Mouse (Mus musculus) intestine, embryonic 16.5 days (tissue): Measurements from ENCODE around the gene Slc34a2. TPM values are rescaled to one million over a fixed set of nuclear protein-coding genes. Genes with fewer than 3 reads are reported as not detected.
A peak's percentile ranks its signal among the peaks of the same experiment; 100 is the strongest.

Experiments used
- ATAC-seq: fragments of 200-750 bp; cut with Nextera tagmentation; 2 replicates; pipeline ENCODE4 v1.8.0; 2017; ENCODE audit warnings: moderate TSS enrichment, moderate library complexity
- H3K27ac ChIP-seq: fragments of 300-500 bp; sonication (generic); 2 replicates; pipeline ENCODE4 v1.5.1; 2014; ENCODE audit warnings: mild to moderate bottlenecking, low read length
- H3K27me3 ChIP-seq: fragments of 300-500 bp; sonication (generic); replicated peaks from 2 replicates; pipeline ENCODE4 v1.6.1; 2014; ENCODE audit warnings: low read length, control low read depth, mixed read lengths; ENCODE audit not compliant: control insufficient read depth, insufficient read depth
- H3K36me3 ChIP-seq: fragments of 300-500 bp; sonication (generic); 2 replicates; pipeline ENCODE4 v1.6.1; 2014; ENCODE audit warnings: low read length, control low read depth; ENCODE audit not compliant: control insufficient read depth, insufficient read depth
- H3K4me1 ChIP-seq: fragments of 300-500 bp; sonication (generic); 2 replicates; pipeline ENCODE4 v1.6.1; 2014; ENCODE audit warnings: low read length, control low read depth, mixed read lengths; ENCODE audit not compliant: control insufficient read depth, insufficient read depth
- H3K4me2 ChIP-seq: fragments of 300-500 bp; sonication (generic); 2 replicates; pipeline ENCODE4 v1.6.1; 2014; ENCODE audit warnings: low read depth, low read length, control low read depth
- H3K4me3 ChIP-seq: fragments of 300-500 bp; sonication (generic); 2 replicates; pipeline ENCODE4 v1.5.1; 2014; ENCODE audit warnings: mild to moderate bottlenecking, low read length
- H3K9ac ChIP-seq: fragments of 300-500 bp; sonication (generic); 2 replicates; pipeline ENCODE4 v1.6.1; 2014; ENCODE audit warnings: low read depth, low read length
- H3K9me3 ChIP-seq: fragments of 300-500 bp; sonication (generic); 2 replicates; pipeline ENCODE4 v1.6.1; 2016; ENCODE audit warnings: low read length, control low read depth; ENCODE audit not compliant: control insufficient read depth
- whole genome bisulfite sequencing: fragments of 180-500 bp; shearing (Covaris S2); extraction: QIAGEN DNeasy Blood & Tissue Kit; methylation state at CpG from one replicate; pipeline ENCODE4 v1.1.7; 2014; 5-methylcytosine and 5-hydroxymethylcytosine counted together
- polyA plus RNA-seq: library from polyadenylated mRNA; unstranded; fragments of >200 nt; fragmentation: Nextera tagmentation; extraction: Ambion mirVana; gene quantifications from 2 replicates; pipeline ENCODE4 v1.2.1, GENCODE M21; 2015

Gene Slc34a2
- polyA plus RNA-seq, 1 experiment from 2014 or later: 29.5 TPM

DNA sequence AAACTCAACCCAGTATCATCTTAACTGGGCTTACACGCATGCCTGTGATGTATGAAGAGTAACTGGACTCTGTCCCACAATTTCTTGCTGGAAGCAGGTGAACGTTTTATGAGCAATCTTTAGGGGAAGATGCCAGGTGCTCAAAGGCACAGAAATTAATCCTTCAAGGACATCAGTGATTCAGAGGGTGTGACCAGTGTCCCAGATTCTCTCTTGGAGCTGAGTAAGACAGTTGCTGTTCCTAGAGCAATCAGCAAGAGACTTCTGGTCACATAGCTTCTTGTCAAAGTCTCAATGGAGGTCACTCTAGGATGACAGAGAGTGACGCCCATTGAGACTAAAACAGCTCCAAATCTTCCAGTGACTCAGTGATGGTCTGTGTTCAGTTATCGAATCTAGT is 19.6 kb upstream of the Slc34a2 start:
- H3K4me3 ChIP-seq: no peak overlapping the region
- WGBS: 67% methylated on average over 4 of the region's 4 CpGs
- H3K4me1 ChIP-seq: 0 out of 2 replicates have a peak, but pooled peaks cover 3% of the 10 kb centered on the region
- no peak overlapping the region for H3K9ac ChIP-seq
- H3K4me2 ChIP-seq: no peak overlapping the region
- H3K36me3 ChIP-seq: no peaks in the 10 kb centered on the region
- H3K9me3 ChIP-seq: no peaks in the 10 kb centered on the region
- ATAC-seq: peak; percentile 55
- no peak overlapping the region for H3K27ac ChIP-seq
- H3K27me3 ChIP-seq: no peaks in the 10 kb centered on the region

DNA sequence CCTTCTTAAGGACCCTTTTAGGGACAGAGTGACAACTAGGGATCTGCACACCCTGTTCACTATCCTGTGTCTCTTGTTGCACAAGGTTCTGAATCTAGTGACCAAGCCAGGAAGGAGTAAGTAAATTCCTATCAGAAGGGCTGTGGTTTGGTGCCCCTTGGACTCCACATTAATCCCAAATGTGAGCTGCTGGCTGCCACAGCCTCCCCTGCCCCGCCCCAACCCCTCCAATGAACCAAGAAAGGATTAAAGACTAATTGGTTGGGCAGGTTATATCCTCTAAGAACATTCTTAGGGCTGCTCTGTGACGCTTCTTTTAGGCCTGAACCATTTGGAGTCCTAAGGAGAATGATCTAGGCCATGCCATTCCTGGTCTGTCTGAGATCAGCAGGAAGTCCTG is 14.4 kb upstream of the Slc34a2 start:
- Histone ChIP-seq H3K4me1 (peaks cover 6% of the 10 kb centered on the region; the same call in 1 of the 2 replicates), H3K9me3 (no peaks in the 10 kb centered on the region), H3K4me2 (no peak overlapping the region), H3K27ac (peak overlapping the region; percentile 60; the same call in 1 of the 2 replicates), H3K4me3 (no peak overlapping the region), H3K27me3 (no peaks in the 10 kb centered on the region), H3K36me3 (no peaks in the 10 kb centered on the region), H3K9ac (no peak overlapping the region)
- 57% methylated on average over 2 of the region's 2 CpGs for WGBS
- peak; percentile 58 for ATAC-seq

GRCm38 (mm10) chr5:53023901-53024300 is 14.0 kb upstream of the Slc34a2 start:
- 51% methylated on average over 5 of the region's 5 CpGs for WGBS
- Histone ChIP-seq H3K4me3 (no peak overlapping the region), H3K4me2 (no peak overlapping the region), H3K27me3 (no peaks in the 10 kb centered on the region), H3K9ac (no peak overlapping the region), H3K9me3 (no peaks in the 10 kb centered on the region), H3K4me1 (peaks cover 6% of the 10 kb centered on the region; the same call in 1 of the 2 replicates), H3K27ac (peak overlapping the region; percentile 60; the same call in 1 of the 2 replicates), H3K36me3 (no peaks in the 10 kb centered on the region)
- ATAC-seq: peak; percentile 91

GRCm38 (mm10) chr5:53025276-53025973 is 12.5 kb upstream of the Slc34a2 start:
- Histone ChIP-seq H3K4me3 (no peak overlapping the region), H3K4me2 (no peak overlapping the region), H3K9ac (no peak overlapping the region), H3K27ac (no peak overlapping the region), H3K9me3 (no peaks in the 10 kb centered on the region), H3K27me3 (no peaks in the 10 kb centered on the region), H3K4me1 (peaks cover 6% of the 10 kb centered on the region; the same call in 1 of the 2 replicates), H3K36me3 (no peaks in the 10 kb centered on the region)
- no peak for ATAC-seq
- 89% methylated on average over 8 of the region's 8 CpGs for WGBS

DNA sequence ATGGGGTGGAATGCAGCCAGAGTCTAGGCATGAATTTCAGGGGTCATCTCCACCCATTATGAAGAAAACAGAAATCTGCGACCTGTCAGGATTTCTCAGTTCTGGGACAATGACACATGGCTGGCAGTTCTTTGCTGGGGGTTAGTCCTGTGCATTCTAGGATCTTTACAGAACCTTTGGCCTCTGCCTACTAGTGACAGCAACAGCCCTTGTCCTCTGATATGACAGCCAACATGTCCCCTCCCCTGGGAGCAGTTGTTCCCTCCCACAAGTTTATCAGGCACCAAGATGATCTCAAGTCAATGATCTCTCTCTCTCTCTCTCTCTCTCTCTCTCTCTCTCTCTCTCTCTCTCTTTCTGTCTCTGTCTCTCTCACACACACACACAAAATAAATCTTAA is 6.5 kb upstream of the Slc34a2 start:
- H3K27ac ChIP-seq: no peak overlapping the region
- H3K4me1 ChIP-seq: no peaks in the 10 kb centered on the region
- H3K4me2 ChIP-seq: no peak overlapping the region
- H3K36me3 ChIP-seq: no peaks in the 10 kb centered on the region
- H3K9ac ChIP-seq: no peak overlapping the region
- no peak overlapping the region for H3K4me3 ChIP-seq
- H3K9me3 ChIP-seq: no peaks in the 10 kb centered on the region
- H3K27me3 ChIP-seq: no peaks in the 10 kb centered on the region
- ATAC-seq: peak; percentile 79
- WGBS: 66% methylated on average over 1 of the region's 1 CpGs

DNA sequence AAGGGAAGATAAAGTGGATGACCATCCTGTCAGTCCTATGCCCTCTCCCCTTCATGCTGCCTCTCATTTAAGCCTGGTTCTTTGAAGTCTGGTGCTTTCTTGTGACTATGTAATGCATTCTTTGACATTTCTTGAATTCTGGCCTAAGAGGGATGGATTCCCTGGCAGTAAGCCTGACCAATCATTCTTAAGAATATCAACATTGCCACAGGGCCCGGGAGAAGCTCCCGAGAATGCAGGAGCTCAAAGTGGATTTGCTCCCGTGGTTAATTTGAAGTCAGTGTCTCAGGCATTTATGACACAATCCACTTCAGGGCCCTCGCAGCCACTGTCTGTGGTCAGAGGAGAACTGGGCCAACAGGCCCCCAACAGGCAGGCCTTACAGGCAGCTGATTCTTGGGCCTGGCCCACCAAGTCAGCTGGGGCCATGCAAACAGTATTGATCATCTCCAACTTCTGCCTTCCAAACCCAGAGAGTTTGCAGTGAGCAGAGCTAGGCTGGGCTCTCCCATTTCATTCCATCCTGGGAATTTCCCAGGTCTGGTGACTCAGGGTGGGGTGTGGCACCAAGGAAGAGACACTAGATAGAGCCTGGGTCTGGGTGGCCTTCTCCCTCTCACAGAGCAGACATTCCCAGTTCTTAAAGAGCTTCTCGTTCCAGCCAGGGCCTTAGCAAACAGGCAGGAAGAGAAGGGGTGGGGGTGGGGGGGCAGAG is 4.3 kb downstream of the Slc34a2 start:
- Histone ChIP-seq H3K27ac (peak overlapping the region; percentile 69), H3K9me3 (no peaks in the 10 kb centered on the region)

DNA sequence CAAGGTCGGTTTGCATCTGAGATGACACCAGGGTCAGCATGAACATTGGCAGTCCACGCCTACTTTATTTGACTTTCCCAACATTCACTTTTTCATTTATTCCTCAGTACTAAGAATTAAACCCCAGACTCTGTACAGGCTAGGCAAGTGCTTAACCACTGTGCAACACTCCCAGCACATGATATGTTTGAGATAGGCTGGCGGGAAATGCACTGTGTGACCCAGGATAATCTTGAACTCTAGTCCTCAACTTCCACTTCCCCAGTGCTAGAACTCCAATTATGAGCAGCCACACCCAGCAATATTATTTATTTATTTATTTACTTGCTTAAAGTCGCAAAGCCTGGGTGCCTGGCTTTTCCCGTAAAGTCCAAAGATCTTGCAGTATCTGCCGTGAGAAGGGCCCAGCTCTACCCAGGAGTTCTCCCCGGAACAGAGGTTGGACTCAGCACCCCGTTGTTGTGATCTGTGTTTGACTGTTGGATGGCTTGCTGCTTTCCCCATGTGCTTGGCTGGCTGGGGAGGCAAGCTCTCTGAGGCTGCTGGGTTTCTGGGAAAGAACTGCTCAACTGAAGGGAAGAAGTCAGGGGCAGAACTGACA is 5.0 kb downstream of the Slc34a2 start:
- Histone ChIP-seq H3K4me3 (no peak overlapping the region), H3K4me1 (peaks cover 10% of the 10 kb centered on the region), H3K27ac (peak overlapping the region; percentile 69), H3K9ac (no peak overlapping the region), H3K4me2 (no peak overlapping the region), H3K9me3 (no peaks in the 10 kb centered on the region), H3K27me3 (no peaks in the 10 kb centered on the region), H3K36me3 (no peaks in the 10 kb centered on the region)
- WGBS: 68% methylated on average over 8 of the region's 8 CpGs
- ATAC-seq: peak; percentile 78

More for the DNA sequence above, 4.3 kb downstream of the Slc34a2 start:
- no peak overlapping the region for H3K4me3 ChIP-seq
- H3K4me2 ChIP-seq: no peak overlapping the region
- ATAC-seq: peak; percentile 70
- H3K27me3 ChIP-seq: no peaks in the 10 kb centered on the region
- H3K9ac ChIP-seq: no peak overlapping the region
- H3K4me1 ChIP-seq: peaks cover 10% of the 10 kb centered on the region
- WGBS: 19% methylated on average over 5 of the region's 5 CpGs
- no peaks in the 10 kb centered on the region for H3K36me3 ChIP-seq

DNA sequence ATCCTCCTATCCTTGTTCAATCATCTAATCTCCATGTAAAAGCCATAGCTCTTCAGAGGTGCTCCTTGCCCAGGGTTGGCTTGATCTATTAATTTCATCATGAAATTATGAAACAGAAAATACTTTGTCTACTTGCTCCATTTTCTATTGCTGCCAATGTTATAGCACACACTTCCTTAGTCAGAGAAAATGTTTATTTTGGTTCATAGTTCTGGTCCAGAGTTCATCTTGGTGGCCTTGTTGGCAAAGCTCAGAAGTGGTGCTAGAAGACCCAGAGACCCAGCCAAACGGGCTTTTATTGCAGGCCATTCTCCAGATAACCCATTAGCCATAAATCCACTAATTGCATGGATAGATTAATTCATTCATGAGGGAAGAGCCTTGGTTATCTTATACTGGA is 5.8 kb downstream of the Slc34a2 start:
- no peaks in the 10 kb centered on the region for H3K9me3 ChIP-seq
- no peaks in the 10 kb centered on the region for H3K27me3 ChIP-seq
- H3K36me3 ChIP-seq: no peaks in the 10 kb centered on the region
- 38% methylated on average over 1 of the region's 1 CpGs for WGBS
- H3K4me1 ChIP-seq: peaks cover 10% of the 10 kb centered on the region
- peak; percentile 25 for ATAC-seq
- H3K9ac ChIP-seq: no peak overlapping the region
- H3K4me3 ChIP-seq: no peak overlapping the region
- H3K27ac ChIP-seq: no peak overlapping the region
- no peak overlapping the region for H3K4me2 ChIP-seq

GRCm38 (mm10) chr5:53047951-53048350 is 10.1 kb downstream of the Slc34a2 start:
- Histone ChIP-seq H3K4me1 (0 out of 2 replicates have a peak, but pooled peaks cover 2% of the 10 kb centered on the region), H3K4me3 (no peak overlapping the region), H3K27me3 (0 out of 2 replicates have a peak, but pooled peaks cover 10% of the 10 kb centered on the region), H3K36me3 (no peaks in the 10 kb centered on the region), H3K9ac (peak overlapping the region; percentile 46; the same call in 1 of the 2 replicates), H3K9me3 (no peaks in the 10 kb centered on the region), H3K4me2 (peak overlapping the region; percentile 49), H3K27ac (no peak overlapping the region)
- 33% methylated on average over 6 of the region's 6 CpGs for WGBS
- ATAC-seq: peak; percentile 40; the same call in 1 of the 2 replicates
